Mouse (Mus musculus) small intestine, adult 2 months (tissue): ENCODE results near the gene Rabl6.

Experiments
- CTCF ChIP-seq: fragments of 200-500 bp; IDR thresholded peaks from 2 replicates; pipeline ENCODE4 v1.5.1; 2012; ENCODE audit warnings: low read depth, mild to moderate bottlenecking, control low read depth, inconsistent platforms, low read length, moderate library complexity, mixed read lengths; ENCODE audit not compliant: insufficient replicate concordance, insufficient read length; ENCODE audit errors: extremely low read depth
- POLR2A ChIP-seq: fragments of 200-500 bp; IDR thresholded peaks from 2 replicates; pipeline ENCODE4 v1.6.1; 2012; ENCODE audit warnings: low read depth, mild to moderate bottlenecking, control low read depth, inconsistent platforms, low read length, moderate library complexity

- no peak for TF ChIP-seq CTCF
- no peak for TF ChIP-seq POLR2A
Observed at GRCm38 (mm10) chr2:25657246-25657645, 48.9 kb upstream of the Rabl6 start.
